Mouse (Mus musculus): Measurements from ENCODE around the gene Asna1. TPM values are rescaled to one million over a fixed set of nuclear protein-coding genes. Genes with fewer than 3 reads are reported as not detected.

Gene Asna1
- polyA plus RNA-seq, 1 experiment from 2014 or later = 130 TPM

DNA sequence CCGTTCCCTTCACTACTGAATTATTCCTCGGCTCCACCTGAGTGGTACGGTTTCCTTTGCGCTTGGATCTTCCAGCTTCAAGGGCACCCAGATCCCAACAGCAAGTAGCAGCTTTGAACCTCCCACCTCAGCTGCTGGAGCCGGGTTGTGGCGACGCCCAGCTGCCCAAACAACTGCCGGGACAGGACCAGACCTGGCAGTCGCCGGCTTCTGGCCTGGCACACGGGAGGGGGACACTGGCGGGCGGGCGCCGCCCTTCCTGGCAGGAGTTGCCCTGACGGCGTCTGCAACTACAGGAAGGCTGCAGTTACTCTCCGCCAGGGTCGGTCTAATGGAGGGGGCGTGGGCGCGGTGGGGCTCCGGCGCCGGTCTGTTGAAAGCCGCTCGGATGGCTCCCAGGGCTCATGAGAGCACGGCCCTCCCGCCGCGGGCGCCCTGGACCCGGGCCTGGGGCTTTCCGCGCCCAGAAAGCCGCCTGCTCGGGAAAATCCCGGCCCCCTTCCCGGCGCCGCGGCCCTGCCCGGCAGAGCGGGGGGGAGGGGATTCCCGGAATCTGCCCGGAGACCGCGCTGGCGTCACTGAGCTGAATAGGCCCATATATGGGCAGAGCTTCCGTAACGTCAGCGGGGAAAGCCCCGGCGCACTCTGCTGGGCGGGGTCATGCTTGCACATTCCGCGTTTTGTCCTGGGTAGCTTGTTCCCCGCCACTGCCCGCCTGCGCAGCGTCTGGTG lies 48.9 kb downstream of the Asna1 start:
- Histone ChIP-seq H3K4me3 (ENCODE audit: low read depth, low read length) (peak overlapping the region; percentile 44), H3K27me3 (ENCODE audit: control insufficient read depth, insufficient read depth, low read length) (peaks cover 37% of the 10 kb centered on the region), H3K9me3 (ENCODE audit: control insufficient read depth, low read length) (no peaks in the 10 kb centered on the region), H3K9ac (ENCODE audit: low read length) (peak overlapping the region; percentile 23), H3K36me3 (ENCODE audit: control insufficient read depth, insufficient read depth, low read length) (no peaks in the 10 kb centered on the region; the same call in 1 of the 2 replicates), H3K27ac (ENCODE audit: low read depth, low read length) (no peak overlapping the region), H3K4me2 (ENCODE audit: low read depth) (peak overlapping the region; percentile 79), H3K4me1 (ENCODE audit: control insufficient read depth, insufficient read depth, low read length) (peaks cover 36% of the 10 kb centered on the region)
- ATAC-seq (ENCODE audit: insufficient read depth, low FRiP score, low TSS enrichment) (peak; percentile 86), DNase-seq (ENCODE audit: low spot score) (peak; percentile 92)
- WGBS = under 1% methylated on average over 60 of the region's 61 CpGs

DNA sequence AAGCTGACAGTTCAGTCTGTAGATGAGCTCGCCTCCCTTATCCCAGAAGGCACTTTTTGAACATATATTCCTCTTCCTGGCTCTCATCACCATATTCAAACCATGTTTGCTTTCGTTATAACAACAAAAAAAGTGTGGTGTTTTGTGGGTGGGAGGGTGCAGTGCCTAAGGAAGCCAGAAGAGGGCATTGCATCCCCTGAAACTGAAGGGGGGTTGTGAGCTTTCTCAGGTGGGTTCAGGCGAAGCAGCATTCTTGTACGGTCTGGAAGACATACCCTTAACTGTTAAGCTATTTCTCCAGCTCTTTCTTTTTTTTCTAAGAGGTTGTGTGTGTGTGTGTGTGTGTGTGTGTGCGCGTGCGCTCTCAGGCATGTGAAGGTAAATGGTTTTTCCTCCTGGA lies 49.6 kb downstream of the Asna1 start:
- no peak overlapping the region for H3K4me2 ChIP-seq (ENCODE audit: low read depth)
- ATAC-seq (ENCODE audit: insufficient read depth, low FRiP score, low TSS enrichment) (no peak), DNase-seq (ENCODE audit: low spot score) (peak; percentile 50)
- H3K9ac ChIP-seq (ENCODE audit: low read length) = no peak overlapping the region
- no peaks in the 10 kb centered on the region; the same call in 1 of the 2 replicates for H3K36me3 ChIP-seq (ENCODE audit: control insufficient read depth, insufficient read depth, low read length)
- H3K27me3 ChIP-seq (ENCODE audit: control insufficient read depth, insufficient read depth, low read length) = peaks cover 34% of the 10 kb centered on the region
- WGBS = 33% methylated on average over 7 of the region's 7 CpGs
- H3K27ac ChIP-seq (ENCODE audit: low read depth, low read length) = no peak overlapping the region
- H3K4me1 ChIP-seq (ENCODE audit: control insufficient read depth, insufficient read depth, low read length) = peaks cover 40% of the 10 kb centered on the region
- H3K9me3 ChIP-seq (ENCODE audit: control insufficient read depth, low read length) = no peaks in the 10 kb centered on the region
- no peak overlapping the region for H3K4me3 ChIP-seq (ENCODE audit: low read depth, low read length)

DNA sequence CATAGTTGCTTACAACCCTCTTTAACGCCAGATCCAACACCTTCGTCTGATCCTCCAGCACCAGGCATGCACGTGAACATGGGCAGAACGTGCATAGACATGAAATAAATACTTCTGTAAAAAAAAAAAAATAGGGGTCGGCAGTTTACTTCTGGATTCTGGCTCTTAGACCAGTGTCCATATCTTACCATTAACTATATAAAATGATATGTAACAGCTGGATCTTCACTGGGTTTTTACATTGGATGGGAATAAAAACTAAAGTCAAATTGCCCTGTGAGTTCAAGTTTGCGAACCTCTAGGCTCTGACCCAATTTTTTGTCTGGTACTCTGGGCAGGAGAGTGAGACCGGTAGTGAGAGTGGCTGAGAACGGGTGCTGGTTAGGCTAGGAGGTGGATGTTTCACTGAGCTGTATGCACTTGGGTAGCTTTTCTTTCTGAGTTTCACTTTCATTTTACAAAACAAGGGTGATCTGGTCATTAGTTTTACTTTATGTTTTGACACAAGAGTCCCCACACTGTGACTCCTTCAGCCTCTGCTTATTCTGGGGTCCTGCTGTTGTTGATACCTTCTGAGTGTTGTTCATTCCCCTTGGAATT lies 50.4 kb downstream of the Asna1 start:
- Histone ChIP-seq H3K36me3 (ENCODE audit: control insufficient read depth, insufficient read depth, low read length) (no peaks in the 10 kb centered on the region; the same call in 1 of the 2 replicates), H3K4me1 (ENCODE audit: control insufficient read depth, insufficient read depth, low read length) (peaks cover 34% of the 10 kb centered on the region), H3K4me3 (ENCODE audit: low read depth, low read length) (no peak overlapping the region), H3K9me3 (ENCODE audit: control insufficient read depth, low read length) (no peaks in the 10 kb centered on the region), H3K27ac (ENCODE audit: low read depth, low read length) (no peak overlapping the region), H3K4me2 (ENCODE audit: low read depth) (no peak overlapping the region), H3K27me3 (ENCODE audit: control insufficient read depth, insufficient read depth, low read length) (peaks cover 27% of the 10 kb centered on the region), H3K9ac (ENCODE audit: low read length) (no peak overlapping the region)
- no peak for ATAC-seq (ENCODE audit: insufficient read depth, low FRiP score, low TSS enrichment)
- no peak for DNase-seq (ENCODE audit: low spot score)
- 82% methylated on average over 8 of the region's 8 CpGs for WGBS

GRCm38 (mm10) chr8:84973803-84974542 lies 51.1 kb downstream of the Asna1 start:
- Histone ChIP-seq H3K27me3 (ENCODE audit: control insufficient read depth, insufficient read depth, low read length) (peaks cover 21% of the 10 kb centered on the region), H3K9ac (ENCODE audit: low read length) (no peak overlapping the region), H3K36me3 (ENCODE audit: control insufficient read depth, insufficient read depth, low read length) (no peaks in the 10 kb centered on the region; the same call in 1 of the 2 replicates), H3K4me1 (ENCODE audit: control insufficient read depth, insufficient read depth, low read length) (peaks cover 29% of the 10 kb centered on the region), H3K27ac (ENCODE audit: low read depth, low read length) (no peak overlapping the region), H3K4me2 (ENCODE audit: low read depth) (no peak overlapping the region), H3K9me3 (ENCODE audit: control insufficient read depth, low read length) (no peaks in the 10 kb centered on the region), H3K4me3 (ENCODE audit: low read depth, low read length) (no peak overlapping the region)
- 68% methylated on average over 4 of the region's 4 CpGs for WGBS
- ATAC-seq (ENCODE audit: insufficient read depth, low FRiP score, low TSS enrichment) (no peak), DNase-seq (ENCODE audit: low spot score) (peak; percentile 57)

GRCm38 (mm10) chr8:84973079-84973478 lies 52.0 kb downstream of the Asna1 start:
- WGBS = 94% methylated on average over 1 of the region's 1 CpGs

DNA sequence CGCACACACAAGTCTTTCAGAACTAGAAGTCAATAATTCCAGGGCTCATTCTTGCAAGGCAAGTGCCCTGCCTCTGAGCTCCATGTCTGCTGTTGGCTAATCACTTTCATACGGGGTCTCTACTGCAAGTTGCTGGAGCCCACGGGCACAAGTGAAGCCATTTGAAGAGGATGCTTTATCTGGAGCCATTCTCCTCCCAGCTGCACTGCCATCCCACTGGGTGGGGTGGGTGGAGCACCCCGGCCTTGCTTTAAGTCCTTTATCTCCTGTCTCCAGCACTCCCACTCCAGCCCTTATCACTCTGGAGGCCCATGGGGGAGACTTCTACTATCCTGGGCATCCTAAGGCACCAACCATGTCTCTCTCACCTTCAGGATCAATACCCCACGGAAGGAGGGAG lies 54.2 kb downstream of the Asna1 start:
- DNase-seq (ENCODE audit: low spot score) (no peak), ATAC-seq (ENCODE audit: insufficient read depth, low FRiP score, low TSS enrichment) (no peak)
- peak overlapping the region; percentile 77 for H3K4me3 ChIP-seq (ENCODE audit: low read depth, low read length)
- peak overlapping the region; percentile 97 for H3K9ac ChIP-seq (ENCODE audit: low read length)
- H3K4me1 ChIP-seq (ENCODE audit: control insufficient read depth, insufficient read depth, low read length) = peaks cover 9% of the 10 kb centered on the region
- H3K36me3 ChIP-seq (ENCODE audit: control insufficient read depth, insufficient read depth, low read length) = no peaks in the 10 kb centered on the region; the same call in 1 of the 2 replicates
- no peaks in the 10 kb centered on the region for H3K27me3 ChIP-seq (ENCODE audit: control insufficient read depth, insufficient read depth, low read length)
- H3K27ac ChIP-seq (ENCODE audit: low read depth, low read length) = no peak overlapping the region
- peak overlapping the region; percentile 83 for H3K4me2 ChIP-seq (ENCODE audit: low read depth)
- H3K9me3 ChIP-seq (ENCODE audit: control insufficient read depth, low read length) = no peaks in the 10 kb centered on the region
- WGBS = 76% methylated on average over 5 of the region's 5 CpGs

More at GRCm38 (mm10) chr8:84973079-84973478, 52.0 kb downstream of the Asna1 start:
- H3K9me3 ChIP-seq (ENCODE audit: control insufficient read depth, low read length) = no peaks in the 10 kb centered on the region
- H3K27ac ChIP-seq (ENCODE audit: low read depth, low read length) = no peak overlapping the region
- peaks cover 13% of the 10 kb centered on the region for H3K27me3 ChIP-seq (ENCODE audit: control insufficient read depth, insufficient read depth, low read length)
- DNase-seq (ENCODE audit: low spot score) = no peak
- H3K4me3 ChIP-seq (ENCODE audit: low read depth, low read length) = no peak overlapping the region
- H3K36me3 ChIP-seq (ENCODE audit: control insufficient read depth, insufficient read depth, low read length) = no peaks in the 10 kb centered on the region; the same call in 1 of the 2 replicates
- ATAC-seq (ENCODE audit: insufficient read depth, low FRiP score, low TSS enrichment) = no peak
- peaks cover 22% of the 10 kb centered on the region for H3K4me1 ChIP-seq (ENCODE audit: control insufficient read depth, insufficient read depth, low read length)
- no peak overlapping the region for H3K9ac ChIP-seq (ENCODE audit: low read length)
- no peak overlapping the region for H3K4me2 ChIP-seq (ENCODE audit: low read depth)

DNA sequence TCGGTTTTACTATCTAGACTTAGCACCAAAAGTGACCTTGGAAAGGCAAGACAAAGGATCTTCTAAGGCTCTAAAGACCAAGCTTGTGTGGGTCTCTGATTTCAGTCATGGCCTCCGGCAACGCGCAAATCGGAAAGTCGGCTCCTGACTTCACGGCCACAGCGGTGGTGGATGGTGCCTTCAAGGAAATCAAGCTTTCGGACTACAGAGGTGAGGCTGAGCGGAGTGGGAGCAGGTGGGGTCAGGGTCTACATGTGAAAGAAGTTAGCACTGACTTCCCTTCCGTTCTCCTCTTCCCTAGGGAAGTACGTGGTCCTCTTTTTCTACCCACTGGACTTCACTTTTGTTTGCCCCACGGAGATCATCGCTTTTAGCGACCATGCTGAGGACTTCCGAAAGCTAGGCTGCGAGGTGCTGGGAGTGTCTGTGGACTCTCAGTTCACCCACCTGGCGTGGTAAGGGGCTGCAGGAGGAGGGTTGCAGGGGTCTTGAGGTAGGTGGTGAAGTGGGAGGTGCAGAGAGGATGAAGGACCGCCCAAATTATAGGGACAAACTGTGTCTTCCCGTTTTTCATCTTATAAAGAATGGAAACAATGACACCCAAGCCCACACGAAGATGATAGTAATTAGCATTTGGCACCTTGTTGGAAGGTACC lies 54.8 kb downstream of the Asna1 start:
- H3K9me3 ChIP-seq (ENCODE audit: control insufficient read depth, low read length) = no peaks in the 10 kb centered on the region
- no peaks in the 10 kb centered on the region for H3K27me3 ChIP-seq (ENCODE audit: control insufficient read depth, insufficient read depth, low read length)
- peak overlapping the region; percentile 83 for H3K4me2 ChIP-seq (ENCODE audit: low read depth)
- peaks cover 11% of the 10 kb centered on the region for H3K4me1 ChIP-seq (ENCODE audit: control insufficient read depth, insufficient read depth, low read length)
- H3K4me3 ChIP-seq (ENCODE audit: low read depth, low read length) = peak overlapping the region; percentile 77
- H3K36me3 ChIP-seq (ENCODE audit: control insufficient read depth, insufficient read depth, low read length) = no peaks in the 10 kb centered on the region; the same call in 1 of the 2 replicates
- DNase-seq (ENCODE audit: low spot score) (no peak), ATAC-seq (ENCODE audit: insufficient read depth, low FRiP score, low TSS enrichment) (no peak)
- peak overlapping the region; percentile 97 for H3K9ac ChIP-seq (ENCODE audit: low read length)
- H3K27ac ChIP-seq (ENCODE audit: low read depth, low read length) = peak overlapping the region; percentile 74
- WGBS = 13% methylated on average over 21 of the region's 21 CpGs
